Mouse (Mus musculus): Measurements from ENCODE around the gene Uck2. TPM values are rescaled to one million over a fixed set of nuclear protein-coding genes. Genes with fewer than 3 reads are reported as not detected.

Gene Uck2
- polyA plus RNA-seq, 1 experiment from 2014 or later: 98.3 TPM

DNA sequence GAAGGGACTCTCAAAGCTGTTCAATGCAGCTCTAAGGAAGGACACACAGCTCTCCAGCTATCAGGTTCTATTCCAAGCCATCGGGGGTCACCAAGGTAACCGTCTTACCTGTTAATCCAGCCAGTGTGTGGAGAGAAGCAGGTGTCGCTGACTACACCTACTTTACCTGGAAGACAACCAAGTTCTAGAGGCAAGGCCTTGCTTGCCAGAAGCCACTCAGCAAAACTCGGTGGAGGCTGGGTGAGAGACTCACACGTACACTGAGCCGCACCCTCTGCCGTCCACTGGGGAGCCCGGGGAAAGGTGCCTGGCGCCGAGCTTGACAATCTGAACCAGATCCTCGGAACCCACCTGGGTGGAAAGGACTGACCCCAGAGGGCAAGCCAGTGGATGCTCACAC is 23.4 kb downstream of the Uck2 start:
- Histone ChIP-seq H3K4me2 (no peak overlapping the region), H3K36me3 (ENCODE audit: insufficient read depth) (no peaks in the 10 kb centered on the region), H3K9ac (no peak overlapping the region), H3K4me3 (ENCODE audit: low read depth, low read length) (no peak overlapping the region), H3K4me1 (ENCODE audit: insufficient read depth) (peaks cover 3% of the 10 kb centered on the region; the same call in 1 of the 2 replicates), H3K27me3 (ENCODE audit: insufficient read depth, low read length) (no peaks in the 10 kb centered on the region), H3K9me3 (ENCODE audit: low read depth, low read length) (no peaks in the 10 kb centered on the region), H3K27ac (ENCODE audit: low read depth) (no peak overlapping the region)
- DNase-seq (no peak), ATAC-seq (ENCODE audit: insufficient read depth) (no peak)
- 79% methylated on average over 11 of the region's 11 CpGs for WGBS
- no peak for TF ChIP-seq CTCF (IDR thresholded peaks at IDR 0.05; ENCODE audit: low read depth)

DNA sequence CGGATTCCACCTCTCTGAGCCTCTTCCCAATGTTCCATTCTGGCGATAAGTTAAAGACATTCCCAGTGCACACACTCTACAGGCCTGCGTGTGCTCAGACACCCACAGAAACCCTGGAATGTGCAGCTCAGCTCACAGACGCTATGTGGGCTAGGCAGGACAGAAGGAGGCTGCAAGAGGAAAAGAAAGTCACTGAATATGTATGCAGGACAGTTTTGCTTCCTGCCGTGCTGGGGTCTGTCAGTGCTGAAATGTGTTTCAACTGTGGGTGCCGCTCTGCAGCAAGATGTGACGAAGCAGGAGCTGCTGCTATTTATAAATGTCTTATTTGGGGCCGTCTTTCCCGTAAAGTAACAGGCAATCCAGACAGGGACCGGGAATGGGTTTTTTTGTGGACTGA is 25.4 kb downstream of the Uck2 start:
- no peak overlapping the region for H3K9ac ChIP-seq

DNA sequence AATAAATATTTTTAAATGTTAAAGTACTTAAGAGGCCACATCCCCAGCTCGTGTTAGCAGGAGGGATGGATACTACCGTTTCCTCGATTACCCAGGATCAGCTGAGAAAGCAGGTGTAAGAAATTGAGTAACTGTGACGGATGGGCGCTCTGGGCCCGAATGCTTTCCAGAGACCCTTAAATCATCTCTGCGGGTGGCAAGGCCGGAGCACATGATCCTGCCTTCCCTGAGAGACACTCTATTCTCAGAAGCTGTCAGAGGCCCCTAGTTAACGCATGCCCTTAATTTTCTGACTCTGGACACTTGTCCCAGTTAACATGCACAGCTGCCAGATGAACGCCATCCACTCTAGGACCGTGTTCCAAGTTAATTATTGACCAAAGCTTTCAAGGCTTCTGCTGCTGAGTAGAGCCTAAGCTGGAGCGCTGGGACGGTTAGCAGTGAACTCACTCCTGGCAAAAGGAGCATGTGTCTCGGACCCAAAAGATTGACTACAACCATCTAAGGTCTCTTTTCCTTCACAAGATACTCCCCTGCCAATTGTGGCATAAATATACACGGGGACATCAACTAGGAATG is 28.3 kb downstream of the Uck2 start:
- TF ChIP-seq CTCF (IDR thresholded peaks at IDR 0.05; ENCODE audit: low read depth): no peak
- Histone ChIP-seq H3K9ac (no peak overlapping the region), H3K4me3 (ENCODE audit: low read depth, low read length) (no peak overlapping the region), H3K4me1 (ENCODE audit: insufficient read depth) (peaks cover 15% of the 10 kb centered on the region), H3K36me3 (ENCODE audit: insufficient read depth) (no peaks in the 10 kb centered on the region), H3K27me3 (ENCODE audit: insufficient read depth, low read length) (no peaks in the 10 kb centered on the region), H3K4me2 (no peak overlapping the region), H3K27ac (ENCODE audit: low read depth) (no peak overlapping the region), H3K9me3 (ENCODE audit: low read depth, low read length) (no peaks in the 10 kb centered on the region)
- DNase-seq (peak; percentile 60), ATAC-seq (ENCODE audit: insufficient read depth) (no peak)
- 57% methylated on average over 15 of the region's 15 CpGs for WGBS

More for the DNA sequence above, 25.4 kb downstream of the Uck2 start:
- H3K4me1 ChIP-seq (ENCODE audit: insufficient read depth): peaks cover 15% of the 10 kb centered on the region
- H3K27ac ChIP-seq (ENCODE audit: low read depth): peak overlapping the region; percentile 19; the same call in 1 of the 2 replicates
- no peak for TF ChIP-seq CTCF (IDR thresholded peaks at IDR 0.05; ENCODE audit: low read depth)
- no peaks in the 10 kb centered on the region for H3K36me3 ChIP-seq (ENCODE audit: insufficient read depth)
- DNase-seq: no peak
- ATAC-seq (ENCODE audit: insufficient read depth): peak; percentile 36; the same call in 1 of the 2 replicates
- H3K4me3 ChIP-seq (ENCODE audit: low read depth, low read length): no peak overlapping the region
- no peak overlapping the region for H3K4me2 ChIP-seq
- H3K9me3 ChIP-seq (ENCODE audit: low read depth, low read length): no peaks in the 10 kb centered on the region
- 36% methylated on average over 10 of the region's 10 CpGs for WGBS
- H3K27me3 ChIP-seq (ENCODE audit: insufficient read depth, low read length): no peaks in the 10 kb centered on the region

DNA sequence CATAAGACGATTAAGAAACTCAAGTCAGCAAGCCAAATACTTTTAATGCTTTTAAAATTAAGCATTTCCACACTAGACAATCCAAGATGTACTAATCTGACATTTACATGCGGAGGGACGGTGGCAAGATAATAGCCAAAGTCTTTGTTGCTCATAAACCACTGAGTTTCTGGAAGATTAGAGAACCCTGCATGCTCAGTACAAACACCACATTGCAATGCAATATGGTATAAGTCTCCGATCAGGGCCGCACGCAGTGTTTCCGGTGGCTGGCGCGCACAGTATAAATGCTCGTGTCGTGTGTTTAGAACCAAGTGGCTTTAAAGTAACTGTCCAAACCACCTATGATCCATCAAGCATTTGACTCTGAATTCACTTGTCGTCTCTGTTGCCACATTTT is 31.5 kb downstream of the Uck2 start:
- Histone ChIP-seq H3K4me3 (ENCODE audit: low read depth, low read length) (no peak overlapping the region), H3K4me2 (no peak overlapping the region), H3K9ac (no peak overlapping the region), H3K27ac (ENCODE audit: low read depth) (no peak overlapping the region), H3K9me3 (ENCODE audit: low read depth, low read length) (no peaks in the 10 kb centered on the region), H3K4me1 (ENCODE audit: insufficient read depth) (peaks cover 18% of the 10 kb centered on the region), H3K27me3 (ENCODE audit: insufficient read depth, low read length) (no peaks in the 10 kb centered on the region), H3K36me3 (ENCODE audit: insufficient read depth) (no peaks in the 10 kb centered on the region)
- DNase-seq: no peak
- TF ChIP-seq CTCF (IDR thresholded peaks at IDR 0.05; ENCODE audit: low read depth): no peak
- ATAC-seq (ENCODE audit: insufficient read depth): no peak
- WGBS: 88% methylated on average over 12 of the region's 12 CpGs

DNA sequence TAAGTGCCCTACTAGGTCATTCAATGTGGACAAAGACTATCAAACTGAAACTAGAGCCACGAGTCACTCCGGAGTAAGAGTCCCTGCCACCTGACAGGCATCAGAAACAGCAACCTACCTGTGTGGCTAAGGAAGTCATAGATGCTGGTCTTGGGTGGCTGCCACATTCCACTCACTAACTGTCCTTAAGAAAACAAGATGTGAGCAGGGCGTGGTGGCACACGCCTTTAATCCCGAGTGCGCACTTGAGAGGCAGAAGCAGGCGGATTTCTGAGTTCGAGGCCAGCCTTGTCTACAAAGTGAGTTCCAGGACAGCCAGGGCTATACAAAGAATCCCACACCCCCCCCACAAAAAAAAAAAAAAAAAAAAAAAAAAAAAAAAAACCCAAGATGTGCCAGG is 35.2 kb downstream of the Uck2 start:
- Histone ChIP-seq H3K27me3 (ENCODE audit: insufficient read depth, low read length) (no peaks in the 10 kb centered on the region), H3K27ac (ENCODE audit: low read depth) (no peak overlapping the region), H3K9ac (no peak overlapping the region), H3K4me2 (no peak overlapping the region), H3K4me1 (ENCODE audit: insufficient read depth) (peaks cover 24% of the 10 kb centered on the region), H3K9me3 (ENCODE audit: low read depth, low read length) (no peaks in the 10 kb centered on the region), H3K4me3 (ENCODE audit: low read depth, low read length) (no peak overlapping the region), H3K36me3 (ENCODE audit: insufficient read depth) (no peaks in the 10 kb centered on the region)
- ATAC-seq (ENCODE audit: insufficient read depth) (no peak), DNase-seq (no peak)
- WGBS: 85% methylated on average over 8 of the region's 8 CpGs
- TF ChIP-seq CTCF (IDR thresholded peaks at IDR 0.05; ENCODE audit: low read depth): no peak

DNA sequence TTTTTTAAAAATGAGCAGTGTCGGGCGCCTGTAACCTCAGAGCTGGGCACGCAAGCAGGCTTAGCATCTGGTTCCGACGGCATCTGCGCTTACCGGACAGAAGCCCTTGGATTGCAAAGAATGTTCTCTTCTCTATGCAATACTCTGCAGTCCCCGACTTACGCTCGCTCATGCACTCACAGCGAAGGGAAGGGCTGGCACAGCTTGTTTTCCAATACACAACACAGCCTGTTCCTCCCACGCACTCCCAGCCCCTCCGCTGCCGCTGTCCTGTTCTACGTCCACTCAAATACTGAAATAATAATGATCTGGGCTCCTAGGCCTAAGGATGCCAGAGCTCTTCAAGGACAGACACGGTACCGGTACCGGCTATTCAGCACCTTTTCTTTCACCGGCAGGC is 35.9 kb downstream of the Uck2 start:
- no peaks in the 10 kb centered on the region for H3K27me3 ChIP-seq (ENCODE audit: insufficient read depth, low read length)
- no peak overlapping the region for H3K4me3 ChIP-seq (ENCODE audit: low read depth, low read length)
- no peak for ATAC-seq (ENCODE audit: insufficient read depth)
- DNase-seq: no peak
- H3K27ac ChIP-seq (ENCODE audit: low read depth): no peak overlapping the region
- no peaks in the 10 kb centered on the region for H3K9me3 ChIP-seq (ENCODE audit: low read depth, low read length)
- TF ChIP-seq CTCF (IDR thresholded peaks at IDR 0.05; ENCODE audit: low read depth): no peak
- H3K36me3 ChIP-seq (ENCODE audit: insufficient read depth): no peaks in the 10 kb centered on the region
- 80% methylated on average over 19 of the region's 19 CpGs for WGBS
- H3K4me1 ChIP-seq (ENCODE audit: insufficient read depth): peaks cover 24% of the 10 kb centered on the region
- no peak overlapping the region for H3K4me2 ChIP-seq
- H3K9ac ChIP-seq: no peak overlapping the region

DNA sequence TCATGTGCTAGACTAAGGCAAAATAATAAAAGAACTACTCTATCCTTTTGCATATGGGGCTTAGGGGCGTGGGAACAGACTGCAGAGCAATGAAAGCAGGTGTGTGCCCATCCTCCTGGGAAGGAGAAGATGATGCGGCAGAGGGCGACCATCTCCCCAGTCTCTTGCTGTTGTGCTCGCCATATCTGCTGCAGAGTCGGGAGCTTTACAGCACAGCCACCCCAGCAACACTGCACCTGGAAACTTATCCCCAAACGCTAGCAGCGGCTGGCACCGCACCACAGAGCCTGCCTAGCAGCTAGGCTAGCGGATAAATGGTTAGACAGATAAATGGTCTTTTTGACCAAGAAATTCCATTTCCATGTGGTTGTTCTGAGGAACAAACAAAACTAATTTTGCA is 37.2 kb downstream of the Uck2 start:
- Histone ChIP-seq H3K9ac (no peak overlapping the region), H3K4me3 (ENCODE audit: low read depth, low read length) (no peak overlapping the region), H3K27me3 (ENCODE audit: insufficient read depth, low read length) (no peaks in the 10 kb centered on the region), H3K36me3 (ENCODE audit: insufficient read depth) (no peaks in the 10 kb centered on the region), H3K4me2 (no peak overlapping the region), H3K9me3 (ENCODE audit: low read depth, low read length) (no peaks in the 10 kb centered on the region), H3K4me1 (ENCODE audit: insufficient read depth) (peaks cover 24% of the 10 kb centered on the region), H3K27ac (ENCODE audit: low read depth) (0 out of 2 replicates have a peak overlapping the region, but pooled peaks have one; percentile 20)
- ATAC-seq (ENCODE audit: insufficient read depth) (no peak), DNase-seq (no peak)
- WGBS: 73% methylated on average over 9 of the region's 9 CpGs
- TF ChIP-seq CTCF (IDR thresholded peaks at IDR 0.05; ENCODE audit: low read depth): no peak
